Mouse (Mus musculus): ENCODE data around the gene Nfyb. TPM values are rescaled to one million over a fixed set of nuclear protein-coding genes. Genes with fewer than 3 reads are reported as not detected.

Gene Nfyb
- polyA plus RNA-seq, 1 experiment from 2014 or later, result 37.6 TPM

- WGBS, result 54% methylated on average over 8 of the region's 8 CpGs
- DNase-seq (ENCODE audit: low spot score), result no peak
- Histone ChIP-seq H3K4me2 (ENCODE audit: low read length) (no peak overlapping the region), H3K27ac (no peak overlapping the region), H3K27me3 (ENCODE audit: insufficient read depth, low read length) (no peaks in the 10 kb centered on the region), H3K9me3 (replicated peaks; ENCODE audit: low read length) (no peaks in the 10 kb centered on the region), H3K36me3 (ENCODE audit: insufficient read depth, low read length) (no peaks in the 10 kb centered on the region), H3K4me1 (replicated peaks; ENCODE audit: insufficient read depth, low read length) (0 out of 2 replicates have a peak, but pooled peaks cover 5% of the 10 kb centered on the region), H3K9ac (ENCODE audit: low read depth, low read length) (no peak overlapping the region), H3K4me3 (replicated peaks; ENCODE audit: low read depth, low read length) (no peak overlapping the region)
- no peak for ATAC-seq (replicated peaks; ENCODE audit: low FRiP score, low read depth)
- TF ChIP-seq CTCF (IDR thresholded peaks at IDR 0.05; ENCODE audit: low read depth), result no peak
Measured at GRCm38 (mm10) chr10:82806414-82806813, 42.5 kb upstream of the Nfyb start.

GRCm38 (mm10) chr10:82805111-82805510, 41.2 kb upstream of the Nfyb start:
- H3K27ac ChIP-seq, result peak overlapping the region; percentile 8; the same call in 1 of the 2 replicates
- H3K36me3 ChIP-seq (ENCODE audit: insufficient read depth, low read length), result no peaks in the 10 kb centered on the region
- ATAC-seq (replicated peaks; ENCODE audit: low FRiP score, low read depth), result peak; percentile 59; the same call in 1 of the 2 replicates
- no peaks in the 10 kb centered on the region for H3K27me3 ChIP-seq (ENCODE audit: insufficient read depth, low read length)
- H3K4me1 ChIP-seq (replicated peaks; ENCODE audit: insufficient read depth, low read length), result 0 out of 2 replicates have a peak, but pooled peaks cover 5% of the 10 kb centered on the region
- H3K9ac ChIP-seq (ENCODE audit: low read depth, low read length), result no peak overlapping the region
- H3K4me2 ChIP-seq (ENCODE audit: low read length), result no peak overlapping the region
- DNase-seq (ENCODE audit: low spot score), result no peak
- no peak for TF ChIP-seq CTCF (IDR thresholded peaks at IDR 0.05; ENCODE audit: low read depth)
- no peak overlapping the region for H3K4me3 ChIP-seq (replicated peaks; ENCODE audit: low read depth, low read length)
- no peaks in the 10 kb centered on the region for H3K9me3 ChIP-seq (replicated peaks; ENCODE audit: low read length)
- WGBS, result 72% methylated on average over 6 of the region's 6 CpGs

- 66% methylated on average over 3 of the region's 3 CpGs for WGBS
- no peak for TF ChIP-seq CTCF (IDR thresholded peaks at IDR 0.05; ENCODE audit: low read depth)
- Histone ChIP-seq H3K4me2 (ENCODE audit: low read length) (no peak overlapping the region), H3K36me3 (ENCODE audit: insufficient read depth, low read length) (no peaks in the 10 kb centered on the region), H3K9ac (ENCODE audit: low read depth, low read length) (no peak overlapping the region), H3K4me3 (replicated peaks; ENCODE audit: low read depth, low read length) (no peak overlapping the region), H3K4me1 (replicated peaks; ENCODE audit: insufficient read depth, low read length) (0 out of 2 replicates have a peak, but pooled peaks cover 5% of the 10 kb centered on the region), H3K9me3 (replicated peaks; ENCODE audit: low read length) (no peaks in the 10 kb centered on the region), H3K27ac (no peak overlapping the region), H3K27me3 (ENCODE audit: insufficient read depth, low read length) (no peaks in the 10 kb centered on the region)
- ATAC-seq (replicated peaks; ENCODE audit: low FRiP score, low read depth), result no peak
- no peak for DNase-seq (ENCODE audit: low spot score)
Measured at GRCm38 (mm10) chr10:82804396-82804795, 40.5 kb upstream of the Nfyb start.

GRCm38 (mm10) chr10:82800094-82800493, 36.1 kb upstream of the Nfyb start:
- DNase-seq (ENCODE audit: low spot score), result no peak

GRCm38 (mm10) chr10:82798312-82798933, 34.5 kb upstream of the Nfyb start:
- Histone ChIP-seq H3K9ac (ENCODE audit: low read depth, low read length) (no peak overlapping the region), H3K27me3 (ENCODE audit: insufficient read depth, low read length) (no peaks in the 10 kb centered on the region), H3K27ac (no peak overlapping the region), H3K4me2 (ENCODE audit: low read length) (no peak overlapping the region), H3K4me3 (replicated peaks; ENCODE audit: low read depth, low read length) (no peak overlapping the region), H3K4me1 (replicated peaks; ENCODE audit: insufficient read depth, low read length) (no peaks in the 10 kb centered on the region), H3K9me3 (replicated peaks; ENCODE audit: low read length) (no peaks in the 10 kb centered on the region), H3K36me3 (ENCODE audit: insufficient read depth, low read length) (no peaks in the 10 kb centered on the region)
- 0 out of 2 replicates have a peak, but pooled peaks have one; percentile 57 for ATAC-seq (replicated peaks; ENCODE audit: low FRiP score, low read depth)
- WGBS, result 39% methylated on average over 11 of the region's 11 CpGs
- no peak for DNase-seq (ENCODE audit: low spot score)
- TF ChIP-seq CTCF (IDR thresholded peaks at IDR 0.05; ENCODE audit: low read depth), result peak; percentile 43

More at GRCm38 (mm10) chr10:82800094-82800493, 36.1 kb upstream of the Nfyb start:
- Histone ChIP-seq H3K27me3 (ENCODE audit: insufficient read depth, low read length) (no peaks in the 10 kb centered on the region), H3K9ac (ENCODE audit: low read depth, low read length) (no peak overlapping the region), H3K27ac (no peak overlapping the region), H3K36me3 (ENCODE audit: insufficient read depth, low read length) (no peaks in the 10 kb centered on the region), H3K9me3 (replicated peaks; ENCODE audit: low read length) (no peaks in the 10 kb centered on the region), H3K4me2 (ENCODE audit: low read length) (no peak overlapping the region), H3K4me1 (replicated peaks; ENCODE audit: insufficient read depth, low read length) (0 out of 2 replicates have a peak, but pooled peaks cover under 1% of the 10 kb centered on the region), H3K4me3 (replicated peaks; ENCODE audit: low read depth, low read length) (no peak overlapping the region)
- TF ChIP-seq CTCF (IDR thresholded peaks at IDR 0.05; ENCODE audit: low read depth), result no peak
- ATAC-seq (replicated peaks; ENCODE audit: low FRiP score, low read depth), result no peak
- WGBS, result 76% methylated on average over 5 of the region's 5 CpGs

GRCm38 (mm10) chr10:82797119-82797491, 33.2 kb upstream of the Nfyb start:
- DNase-seq (ENCODE audit: low spot score), result no peak
- H3K27ac ChIP-seq, result no peak overlapping the region
- 84% methylated on average over 4 of the region's 4 CpGs for WGBS
- H3K4me1 ChIP-seq (replicated peaks; ENCODE audit: insufficient read depth, low read length), result no peaks in the 10 kb centered on the region
- H3K9ac ChIP-seq (ENCODE audit: low read depth, low read length), result no peak overlapping the region
- no peak for TF ChIP-seq CTCF (IDR thresholded peaks at IDR 0.05; ENCODE audit: low read depth)
- H3K27me3 ChIP-seq (ENCODE audit: insufficient read depth, low read length), result no peaks in the 10 kb centered on the region
- no peaks in the 10 kb centered on the region for H3K36me3 ChIP-seq (ENCODE audit: insufficient read depth, low read length)
- no peak overlapping the region for H3K4me3 ChIP-seq (replicated peaks; ENCODE audit: low read depth, low read length)
- no peak for ATAC-seq (replicated peaks; ENCODE audit: low FRiP score, low read depth)
- no peak overlapping the region for H3K4me2 ChIP-seq (ENCODE audit: low read length)
- H3K9me3 ChIP-seq (replicated peaks; ENCODE audit: low read length), result no peaks in the 10 kb centered on the region

Measured in kidney, postnatal 0 days (tissue).